Mouse (Mus musculus): ENCODE measurements around the gene Olfr1291-ps1.

Gene Olfr1291-ps1

GRCm38 (mm10) chr2:111496880-111497279 is at the start of gene Olfr1291-ps1:
Gene Olfr1291-ps1, plus strand, starts transcription at chr2:111497180.
- no peak for DNase-seq

DNA sequence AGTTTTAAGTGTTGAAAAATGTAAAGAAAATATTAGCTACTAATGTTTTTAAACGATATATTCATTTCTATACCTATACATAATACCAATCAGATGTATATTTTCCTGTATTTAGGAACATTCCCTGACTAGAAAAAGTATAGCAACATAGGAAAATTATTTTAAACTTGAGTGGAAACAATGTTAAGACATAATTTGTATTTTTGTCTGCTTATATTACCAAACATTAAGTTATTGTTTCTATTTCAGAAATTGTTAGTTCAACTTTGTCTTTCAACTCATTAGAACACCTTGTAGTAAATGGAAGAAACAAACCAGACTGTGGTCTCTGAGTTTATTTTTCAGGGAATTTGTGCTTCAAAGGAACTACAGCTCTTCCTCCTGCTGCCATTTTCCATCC is 48.1 kb upstream of the Olfr1291-ps1 start, which contains the start of gene Olfr1287:
Gene Olfr1287, plus strand, starts transcription at position 301 of the 400 bp plus-strand sequence.
- DNase-seq: no peak

DNA sequence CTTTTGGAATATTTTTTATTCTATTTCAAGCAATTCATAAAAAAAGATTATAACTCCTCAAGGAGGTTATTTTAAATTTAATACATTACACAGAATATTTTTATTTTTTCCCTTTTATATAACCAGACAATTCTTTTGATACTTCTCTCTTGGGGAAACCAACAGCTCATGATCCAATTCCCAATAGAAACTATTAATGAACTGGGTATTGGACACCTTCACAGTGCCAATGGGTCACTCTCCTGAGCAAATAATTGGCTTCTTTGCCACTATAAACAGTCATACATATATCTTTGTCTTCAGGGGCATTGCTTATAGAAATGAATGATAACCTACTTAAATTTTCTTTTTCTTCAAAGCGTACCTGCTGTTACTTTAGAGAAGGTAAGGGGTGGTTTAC is 23.2 kb upstream of the Olfr1291-ps1 start, which contains the start of gene Olfr1288:
Gene Olfr1288, plus strand, starts transcription at position 301 of the 400 bp plus-strand sequence.
- no peak for DNase-seq

GRCm38 (mm10) chr2:111480519-111480918 is 16.5 kb upstream of the Olfr1291-ps1 start, which contains the start of gene Olfr1289:
Gene Olfr1289, plus strand, starts transcription at chr2:111480819.
- no peak for DNase-seq

DNA sequence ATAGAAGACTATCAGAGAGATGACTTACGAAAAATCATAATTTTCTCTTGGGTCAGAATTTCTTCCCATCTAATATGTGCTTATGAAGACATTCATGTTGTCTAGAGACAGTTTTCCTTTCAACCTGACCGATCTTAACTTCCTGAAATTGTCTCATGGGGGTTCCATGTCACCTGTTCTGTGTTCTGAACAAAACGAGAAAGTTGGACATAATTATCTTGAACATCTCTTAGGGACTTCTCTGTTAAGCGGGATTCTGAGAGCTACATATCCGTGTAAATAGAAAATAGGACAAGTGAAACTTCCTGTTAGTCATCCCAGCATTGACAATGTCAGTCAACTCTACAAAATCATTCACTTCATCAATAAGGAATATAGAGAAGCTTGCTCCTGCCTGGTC is 3.3 kb upstream of the Olfr1291-ps1 start, which contains the start of gene Olfr1290:
Gene Olfr1290, minus strand, starts transcription at position 101 of the 400 bp plus-strand sequence.
- no peak for DNase-seq

DNA sequence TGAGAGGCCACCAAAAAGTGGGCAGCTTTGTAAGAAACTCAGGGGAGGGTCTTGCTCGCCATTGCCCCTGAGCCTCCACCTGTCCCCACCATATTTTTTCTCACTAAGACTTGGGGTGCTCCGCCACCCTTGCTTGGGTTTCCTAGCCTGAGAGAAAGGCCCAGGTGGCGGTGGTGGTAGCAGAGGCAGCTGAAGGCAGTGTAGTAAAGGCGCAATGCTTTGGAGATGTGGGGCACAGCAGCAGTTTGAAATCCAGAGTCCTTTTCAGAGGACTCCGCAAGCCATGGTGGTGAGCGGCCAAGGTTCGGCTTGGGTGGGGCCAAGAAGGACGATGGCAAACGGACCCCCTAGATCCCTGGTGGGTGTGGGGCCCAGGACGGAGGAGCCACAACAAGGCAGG is 20.5 kb downstream of the Olfr1291-ps1 start:
- peak in 1 of 2 experiments; percentile 35 for DNase-seq

DNA sequence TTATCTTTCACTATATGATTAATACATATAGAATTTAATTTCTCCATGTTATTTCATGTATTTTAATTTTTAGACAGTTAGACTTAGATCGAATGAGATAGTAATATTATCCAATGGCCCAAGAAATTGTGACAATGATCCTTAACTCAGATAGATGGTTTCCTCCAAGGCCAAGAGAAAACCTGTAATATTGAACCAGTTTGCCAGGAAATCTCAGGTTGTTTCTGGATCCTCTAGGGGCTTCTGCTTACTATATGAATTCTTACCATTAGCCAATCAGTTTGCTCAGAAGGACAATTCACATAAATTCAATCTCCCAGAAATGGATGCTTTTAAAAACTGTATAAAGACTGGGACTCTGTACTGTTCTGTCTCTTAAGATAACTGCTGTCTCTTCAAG is 27.9 kb downstream of the Olfr1291-ps1 start, which contains the start of gene Olfr1293-ps:
Gene Olfr1293-ps, plus strand, starts transcription at position 301 of the 400 bp plus-strand sequence.
- DNase-seq: no peak

GRCm38 (mm10) chr2:111540191-111540590 is 43.2 kb downstream of the Olfr1291-ps1 start, which contains the start of gene Olfr1294:
Gene Olfr1294, minus strand, starts transcription at chr2:111540291.
- no peak for DNase-seq
